Mouse (Mus musculus): Measurements from ENCODE around the gene Dusp22. TPM values are rescaled to one million over a fixed set of nuclear protein-coding genes. Genes with fewer than 3 reads are reported as not detected.

Dusp22 gene
- total RNA-seq, 1 experiment = 6.9 TPM

DNA sequence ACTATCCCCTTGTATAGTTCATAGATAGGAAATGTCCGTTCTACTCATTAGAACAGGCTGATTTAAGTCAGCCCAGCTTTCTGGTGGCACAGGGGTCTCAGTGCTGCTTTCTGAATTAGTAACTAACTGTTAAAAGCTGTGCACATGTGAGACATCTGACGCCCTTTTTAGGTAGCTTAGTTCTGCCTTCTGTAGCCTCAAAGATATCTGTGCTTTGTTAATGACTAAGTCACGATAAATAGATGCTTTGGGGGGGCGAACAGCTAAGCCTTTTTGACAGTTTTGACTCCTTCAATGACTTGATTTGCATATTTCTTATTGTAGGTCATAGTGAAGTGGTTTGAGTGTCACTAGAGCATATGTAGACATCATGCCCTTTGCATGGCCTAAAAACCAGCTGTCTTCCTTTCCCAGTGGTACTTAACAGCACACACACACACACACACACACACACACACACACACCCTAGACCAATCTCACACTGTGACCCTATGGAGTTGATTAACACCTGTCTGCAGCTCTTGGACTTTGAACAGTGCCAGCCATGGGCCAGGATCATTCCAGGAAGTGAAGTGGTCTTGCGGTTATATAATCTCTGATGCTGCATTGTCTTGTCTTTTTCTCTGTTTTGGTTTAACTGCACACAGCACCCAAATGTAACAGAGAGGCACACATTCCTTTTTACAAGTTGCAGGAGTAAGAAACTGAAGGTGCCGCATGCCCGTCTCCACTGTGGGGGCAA, 33.0 kb downstream of the Dusp22 start:
- H3K4me3 ChIP-seq (ENCODE audit: insufficient read depth in 1 of 2, low read depth in 1 of 2, low read length in 2 of 2, poor library complexity in 1 of 2, severe bottlenecking in 1 of 2) = no peak overlapping the region
- TF ChIP-seq ZC3H11A (IDR thresholded peaks at IDR 0.05; ENCODE audit: borderline replicate concordance, low read depth, low read length) = no peak
- TF ChIP-seq HCFC1 (IDR thresholded peaks at IDR 0.05; ENCODE audit: borderline replicate concordance, insufficient read depth, low read length) = no peak
- TF ChIP-seq CHD2 (IDR thresholded peaks at IDR 0.05; ENCODE audit: low read depth, low read length) = no peak
- TF ChIP-seq MAFK (IDR thresholded peaks at IDR 0.05; ENCODE audit: insufficient read depth, low read depth, low read length) = no peak
- no peak for TF ChIP-seq ZNF384 (IDR thresholded peaks at IDR 0.05; ENCODE audit: low read depth, low read length)
- H3K36me3 ChIP-seq (ENCODE audit: control insufficient read depth, insufficient read depth, low read length, poor library complexity, severe bottlenecking) = no peaks in the 10 kb centered on the region
- H3K27ac ChIP-seq (ENCODE audit: insufficient read depth, low read depth, low read length, poor library complexity, severe bottlenecking) = no peak overlapping the region
- H3K9ac ChIP-seq (ENCODE audit: insufficient read depth, low read depth, low read length, poor library complexity, severe bottlenecking) = no peak overlapping the region
- no peaks in the 10 kb centered on the region for H3K9me3 ChIP-seq (ENCODE audit: control insufficient read depth, insufficient read depth, low read depth, low read length)
- no peaks in the 10 kb centered on the region for H3K4me1 ChIP-seq (ENCODE audit: control insufficient read depth in 2 of 2, insufficient read depth in 2 of 2, low read length in 2 of 2, poor library complexity in 1 of 2)
- in situ Hi-C loops (cut with MboI; ENCODE audit: low sequenced_read_pairs in 2 of 2, unreplicated experiment in 2 of 2) = no loop called here
- no peak for DNase-seq (ENCODE audit: low read depth, low spot score)

DNA sequence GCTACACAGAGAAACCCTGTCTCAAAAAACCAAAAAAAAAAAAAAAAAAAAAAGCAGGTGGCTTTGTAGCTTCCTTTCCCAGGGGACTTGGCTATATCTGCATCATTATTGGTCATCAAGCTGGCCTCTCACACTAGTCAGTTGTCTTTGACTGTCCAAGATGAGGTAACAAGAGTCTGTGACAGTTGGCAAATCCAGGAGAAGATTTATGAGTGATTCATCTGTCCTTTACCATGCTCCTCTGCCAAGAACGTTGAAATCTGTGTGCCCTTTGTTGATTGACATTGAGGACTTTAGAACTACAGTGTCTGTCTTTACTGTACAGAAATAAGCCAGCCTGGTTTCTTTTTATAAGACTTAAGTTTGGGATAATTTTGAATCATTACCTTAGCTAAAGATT, 35.4 kb downstream of the Dusp22 start:
- Histone ChIP-seq H3K9me3 (ENCODE audit: control insufficient read depth, insufficient read depth, low read depth, low read length) (no peaks in the 10 kb centered on the region), H3K4me1 (ENCODE audit: control insufficient read depth in 2 of 2, insufficient read depth in 2 of 2, low read length in 2 of 2, poor library complexity in 1 of 2) (no peaks in the 10 kb centered on the region), H3K36me3 (ENCODE audit: control insufficient read depth, insufficient read depth, low read length, poor library complexity, severe bottlenecking) (no peaks in the 10 kb centered on the region), H3K9ac (ENCODE audit: insufficient read depth, low read depth, low read length, poor library complexity, severe bottlenecking) (no peak overlapping the region), H3K27ac (ENCODE audit: insufficient read depth, low read depth, low read length, poor library complexity, severe bottlenecking) (no peak overlapping the region), H3K4me3 (ENCODE audit: insufficient read depth in 1 of 2, low read depth in 1 of 2, low read length in 2 of 2, poor library complexity in 1 of 2, severe bottlenecking in 1 of 2) (no peak overlapping the region)
- in situ Hi-C loops (cut with MboI; ENCODE audit: low sequenced_read_pairs in 2 of 2, unreplicated experiment in 2 of 2) = no loop called here
- TF ChIP-seq HCFC1 (IDR thresholded peaks at IDR 0.05; ENCODE audit: borderline replicate concordance, insufficient read depth, low read length) = no peak
- no peak for TF ChIP-seq MAFK (IDR thresholded peaks at IDR 0.05; ENCODE audit: insufficient read depth, low read depth, low read length)
- TF ChIP-seq ZNF384 (IDR thresholded peaks at IDR 0.05; ENCODE audit: low read depth, low read length) = no peak
- no peak for TF ChIP-seq CHD2 (IDR thresholded peaks at IDR 0.05; ENCODE audit: low read depth, low read length)
- no peak for DNase-seq (ENCODE audit: low read depth, low spot score)

DNA sequence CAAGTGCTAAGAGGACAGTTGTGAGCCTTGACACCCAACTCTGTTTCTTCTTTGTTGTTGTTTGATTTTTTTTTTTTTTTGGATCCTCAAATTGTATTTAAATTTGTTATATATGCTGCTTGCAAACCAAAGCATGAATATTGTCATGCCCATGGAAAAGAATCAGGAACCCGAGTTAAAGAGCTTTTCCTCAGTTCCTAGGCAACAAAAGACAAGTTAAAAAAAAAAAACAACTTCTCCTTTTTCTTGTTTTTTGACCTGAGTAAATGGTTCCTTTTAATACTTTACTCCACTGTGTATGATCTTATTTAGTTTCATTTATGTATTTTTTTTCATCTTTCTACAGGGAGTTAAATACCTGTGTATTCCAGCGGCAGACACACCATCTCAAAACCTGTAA, 36.1 kb downstream of the Dusp22 start:
- in situ Hi-C loops (cut with MboI; ENCODE audit: low sequenced_read_pairs in 2 of 2, unreplicated experiment in 2 of 2) = no loop called here
- Histone ChIP-seq H3K9ac (ENCODE audit: insufficient read depth, low read depth, low read length, poor library complexity, severe bottlenecking) (no peak overlapping the region), H3K4me1 (ENCODE audit: control insufficient read depth in 2 of 2, insufficient read depth in 2 of 2, low read length in 2 of 2, poor library complexity in 1 of 2) (no peaks in the 10 kb centered on the region), H3K4me3 (ENCODE audit: insufficient read depth in 1 of 2, low read depth in 1 of 2, low read length in 2 of 2, poor library complexity in 1 of 2, severe bottlenecking in 1 of 2) (no peak overlapping the region), H3K36me3 (ENCODE audit: control insufficient read depth, insufficient read depth, low read length, poor library complexity, severe bottlenecking) (no peaks in the 10 kb centered on the region), H3K27ac (ENCODE audit: insufficient read depth, low read depth, low read length, poor library complexity, severe bottlenecking) (no peak overlapping the region), H3K9me3 (ENCODE audit: control insufficient read depth, insufficient read depth, low read depth, low read length) (no peaks in the 10 kb centered on the region)
- no peak for TF ChIP-seq CHD2 (IDR thresholded peaks at IDR 0.05; ENCODE audit: low read depth, low read length)
- TF ChIP-seq ZC3H11A (IDR thresholded peaks at IDR 0.05; ENCODE audit: borderline replicate concordance, low read depth, low read length) = no peak
- TF ChIP-seq HCFC1 (IDR thresholded peaks at IDR 0.05; ENCODE audit: borderline replicate concordance, insufficient read depth, low read length) = no peak
- TF ChIP-seq ZNF384 (IDR thresholded peaks at IDR 0.05; ENCODE audit: low read depth, low read length) = no peak
- no peak for TF ChIP-seq MAFK (IDR thresholded peaks at IDR 0.05; ENCODE audit: insufficient read depth, low read depth, low read length)
- no peak for DNase-seq (ENCODE audit: low read depth, low spot score)

DNA sequence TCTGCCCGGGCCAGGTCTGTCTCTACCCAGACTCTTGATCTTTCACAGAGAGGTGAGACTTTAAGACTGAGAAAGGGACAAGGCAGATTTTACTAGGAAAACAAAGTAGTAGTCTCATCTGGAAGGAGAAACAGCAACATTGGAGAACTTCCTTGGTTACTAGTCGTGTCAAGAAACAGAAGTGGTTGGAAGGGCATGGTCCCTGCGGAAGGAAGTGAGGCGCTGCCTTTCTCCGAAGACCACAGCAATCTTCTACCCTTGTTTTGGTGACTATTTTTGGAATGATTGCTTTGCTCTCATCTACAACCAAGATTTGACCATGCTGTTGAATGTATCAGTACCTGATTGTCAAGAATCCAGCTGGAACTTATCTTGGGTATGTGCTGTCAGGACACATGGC, 38.1 kb downstream of the Dusp22 start:
- Histone ChIP-seq H3K4me3 (ENCODE audit: insufficient read depth in 1 of 2, low read depth in 1 of 2, low read length in 2 of 2, poor library complexity in 1 of 2, severe bottlenecking in 1 of 2) (no peak overlapping the region), H3K9me3 (ENCODE audit: control insufficient read depth, insufficient read depth, low read depth, low read length) (no peaks in the 10 kb centered on the region), H3K4me1 (ENCODE audit: control insufficient read depth in 2 of 2, insufficient read depth in 2 of 2, low read length in 2 of 2, poor library complexity in 1 of 2) (no peaks in the 10 kb centered on the region), H3K27ac (ENCODE audit: insufficient read depth, low read depth, low read length, poor library complexity, severe bottlenecking) (no peak overlapping the region), H3K9ac (ENCODE audit: insufficient read depth, low read depth, low read length, poor library complexity, severe bottlenecking) (no peak overlapping the region), H3K36me3 (ENCODE audit: control insufficient read depth, insufficient read depth, low read length, poor library complexity, severe bottlenecking) (no peaks in the 10 kb centered on the region; the same call in 1 of the 2 replicates)
- DNase-seq (ENCODE audit: low read depth, low spot score) = no peak
- TF ChIP-seq HCFC1 (IDR thresholded peaks at IDR 0.05; ENCODE audit: borderline replicate concordance, insufficient read depth, low read length) (no peak), ZC3H11A (IDR thresholded peaks at IDR 0.05; ENCODE audit: borderline replicate concordance, low read depth, low read length) (no peak), MAFK (IDR thresholded peaks at IDR 0.05; ENCODE audit: insufficient read depth, low read depth, low read length) (no peak), CHD2 (IDR thresholded peaks at IDR 0.05; ENCODE audit: low read depth, low read length) (no peak), ZNF384 (IDR thresholded peaks at IDR 0.05; ENCODE audit: low read depth, low read length) (no peak)
- in situ Hi-C loops (cut with MboI; ENCODE audit: low sequenced_read_pairs in 2 of 2, unreplicated experiment in 2 of 2) = no loop called here

Measured in ES-E14 (cell line).